Mouse (Mus musculus): Measurements from ENCODE around the gene Reck.

GRCm38 (mm10) chr4:43875160-43875918 lies at the start of gene Reck:
- TF ChIP-seq CTCF (IDR thresholded peaks at IDR 0.05; ENCODE audit: insufficient read depth, low read length) (no peak), POLR2A (IDR thresholded peaks at IDR 0.05; ENCODE audit: borderline replicate concordance, extremely low read depth, low read depth, low read length) (0 out of 2 replicates have a peak, but pooled peaks have one; percentile 36)

Measured in lung, adult 2 months (tissue).